Mouse (Mus musculus) intestine, embryonic 15.5 days (tissue): ENCODE results near the gene Mapk1ip1l. TPM values are rescaled to one million over a fixed set of nuclear protein-coding genes. Genes with fewer than 3 reads are reported as not detected.
A peak's percentile ranks its signal among the peaks of the same experiment; 100 is the strongest.

Experiments
- ATAC-seq: fragments of 200-750 bp; cut with Nextera tagmentation; 2 replicates; pipeline ENCODE4 v1.8.0; 2017; ENCODE audit warnings: moderate TSS enrichment, moderate library complexity
- H3K27ac ChIP-seq: fragments of 300-500 bp; sonication (generic); 2 replicates; pipeline ENCODE4 v1.5.1; 2015; ENCODE audit warnings: mild to moderate bottlenecking, inconsistent platforms
- H3K27me3 ChIP-seq: fragments of 300-500 bp; sonication (generic); replicated peaks from 2 replicates; pipeline ENCODE4 v1.6.1; 2015; ENCODE audit warnings: inconsistent platforms
- H3K36me3 ChIP-seq: fragments of 300-500 bp; sonication (generic); 2 replicates; pipeline ENCODE4 v1.6.1; 2015; ENCODE audit warnings: inconsistent platforms
- H3K4me1 ChIP-seq: fragments of 300-500 bp; sonication (generic); replicated peaks from 2 replicates; pipeline ENCODE4 v1.6.1; 2015; ENCODE audit warnings: inconsistent platforms
- H3K4me2 ChIP-seq: fragments of 300-500 bp; sonication (generic); replicated peaks from 2 replicates; pipeline ENCODE4 v1.6.1; 2015; ENCODE audit warnings: mild to moderate bottlenecking, inconsistent platforms
- H3K4me3 ChIP-seq: fragments of 300-500 bp; sonication (generic); replicated peaks from 2 replicates; pipeline ENCODE4 v1.5.1; 2015; ENCODE audit warnings: inconsistent platforms
- H3K9ac ChIP-seq: fragments of 300-500 bp; sonication (generic); 2 replicates; pipeline ENCODE4 v1.6.1; 2015; ENCODE audit warnings: inconsistent platforms
- H3K9me3 ChIP-seq: fragments of 300-500 bp; sonication (generic); 2 replicates; pipeline ENCODE4 v1.6.1; 2016; ENCODE audit warnings: inconsistent platforms
- WGBS: fragments of 180-500 bp; shearing (Covaris S2); methylation state at CpG from one replicate; pipeline ENCODE4 v1.1.7; 2015; 5-methylcytosine and 5-hydroxymethylcytosine counted together
- polyA plus RNA-seq: library from polyadenylated mRNA; unstranded; fragments of >200 nt; fragmentation: Nextera tagmentation; extraction: Ambion mirVana; gene quantifications from 2 replicates; pipeline ENCODE4 v1.2.1, GENCODE M21; 2015

The Mapk1ip1l gene
- polyA plus RNA-seq, 1 experiment from 2014 or later: 63.4 TPM

DNA sequence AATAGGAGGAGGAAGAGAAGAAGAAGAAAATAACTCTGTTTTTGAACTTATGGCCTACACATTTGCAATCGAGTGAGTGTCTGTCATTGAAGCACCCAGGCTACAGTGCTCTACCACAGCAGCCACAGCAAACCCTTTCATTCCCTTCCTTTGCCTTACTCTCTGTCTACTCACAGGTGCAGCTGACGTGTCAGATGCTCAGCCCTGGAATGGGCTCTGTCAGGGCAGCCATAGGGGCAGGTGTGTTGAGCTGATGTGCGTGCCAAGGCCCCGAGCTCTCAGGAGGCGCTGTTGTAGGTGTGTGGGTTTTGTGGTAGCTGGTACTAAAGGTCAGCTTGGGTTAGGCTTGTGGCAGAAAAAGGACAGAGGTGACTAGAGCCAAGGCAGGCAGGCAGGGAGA, 71.7 kb downstream of the Mapk1ip1l start:
- WGBS: 89% methylated on average over 5 of the region's 5 CpGs
- Histone ChIP-seq H3K4me1 (peaks cover 28% of the 10 kb centered on the region), H3K36me3 (no peaks in the 10 kb centered on the region), H3K4me3 (no peak overlapping the region), H3K9ac (no peak overlapping the region), H3K27ac (no peak overlapping the region), H3K9me3 (no peaks in the 10 kb centered on the region), H3K27me3 (peaks cover 8% of the 10 kb centered on the region), H3K4me2 (no peak overlapping the region)
- ATAC-seq: no peak

DNA sequence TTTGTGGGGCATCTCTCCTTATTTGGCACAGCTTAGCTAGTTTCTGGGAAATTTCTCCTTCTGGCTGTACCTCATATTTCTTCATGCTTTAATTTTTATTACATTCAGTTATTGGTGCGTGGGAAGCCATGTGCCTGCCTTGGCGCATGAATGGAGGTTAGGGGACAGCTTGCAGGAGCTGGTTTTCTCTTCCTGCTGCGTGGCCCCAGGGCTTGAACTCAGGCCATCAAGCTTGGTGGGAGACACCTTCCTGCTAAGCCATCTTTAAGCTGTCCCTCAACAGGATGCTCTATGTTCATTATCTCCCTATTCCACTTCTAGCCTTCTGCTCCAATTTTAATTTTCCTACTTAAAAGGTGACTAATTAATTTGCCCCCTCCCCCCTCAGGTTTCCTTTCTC, 72.7 kb downstream of the Mapk1ip1l start:
- H3K4me1 ChIP-seq: peaks cover 28% of the 10 kb centered on the region
- H3K9ac ChIP-seq: no peak overlapping the region
- H3K9me3 ChIP-seq: no peaks in the 10 kb centered on the region
- H3K36me3 ChIP-seq: no peaks in the 10 kb centered on the region
- H3K4me3 ChIP-seq: no peak overlapping the region
- H3K27ac ChIP-seq: no peak overlapping the region
- no peak overlapping the region for H3K4me2 ChIP-seq
- 75% methylated on average over 3 of the region's 3 CpGs for WGBS
- H3K27me3 ChIP-seq: peaks cover 8% of the 10 kb centered on the region
- no peak for ATAC-seq

DNA sequence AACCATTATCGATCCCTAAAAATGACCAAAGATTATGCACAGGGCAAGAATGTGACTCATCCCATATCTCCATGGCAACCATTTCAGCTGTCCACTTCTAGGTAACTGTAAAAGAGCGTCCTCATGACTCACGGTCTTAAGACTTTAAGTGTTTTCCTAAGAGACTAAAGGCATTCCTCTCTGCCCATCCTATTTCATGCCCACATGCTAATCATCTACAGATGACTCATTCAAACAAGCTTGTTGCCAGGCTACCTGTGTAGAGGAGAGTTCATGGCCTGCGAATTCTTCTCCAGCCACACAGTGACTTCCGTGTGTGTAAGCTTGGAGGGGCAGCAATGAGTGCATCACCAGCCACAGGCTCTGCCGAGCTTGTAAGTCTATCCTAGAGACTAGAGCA, 73.6 kb downstream of the Mapk1ip1l start:
- Histone ChIP-seq H3K4me1 (peaks cover 23% of the 10 kb centered on the region), H3K4me2 (no peak overlapping the region), H3K27ac (no peak overlapping the region), H3K27me3 (peaks cover 8% of the 10 kb centered on the region), H3K4me3 (no peak overlapping the region), H3K36me3 (no peaks in the 10 kb centered on the region), H3K9ac (no peak overlapping the region), H3K9me3 (no peaks in the 10 kb centered on the region)
- 50% methylated on average over 6 of the region's 6 CpGs for WGBS
- peak; percentile 77 for ATAC-seq

Other genes starting within 250 kb of the Mapk1ip1l start
- gene Gch1, start 108.9 kb upstream of the Mapk1ip1l start, polyA plus RNA-seq: 10.4 and 11.1 TPM in 2 replicates
- gene Wdhd1, start 21.4 kb upstream of the Mapk1ip1l start, polyA plus RNA-seq: 25.1 and 28.4 TPM in 2 replicates
- 4.2 and 4.8 TPM in 2 replicates for gene Socs4, start 21.3 kb upstream of the Mapk1ip1l start, polyA plus RNA-seq
- 19.5 and 25.7 TPM in 2 replicates for gene Lgals3, start 69.5 kb downstream of the Mapk1ip1l start, polyA plus RNA-seq
- gene Dlgap5, start 120.1 kb downstream of the Mapk1ip1l start, polyA plus RNA-seq: 35.3 and 35.4 TPM in 2 replicates
- gene Fbxo34, start 152.2 kb downstream of the Mapk1ip1l start, polyA plus RNA-seq: 22.1 and 23.6 TPM in 2 replicates